ENCODE assay signal across 10 mouse cellular contexts in genomic region chr9:37455868-37456267, GRCm38 (mm10). TPM values are rescaled to one million over a fixed set of nuclear protein-coding genes. Genes with fewer than 3 reads are reported as not detected.
A peak's percentile ranks its signal among the peaks of the same experiment; 100 is the strongest.
DNase-seq lines count a peak whose midpoint lies in the region; ATAC-seq and TF ChIP-seq lines count a peak whose summit lies in the region.
"Had no signal": no experiment of that assay in that cellular context is flagged by ENCODE, and none has a peak within 500 bp of the region (broad histone marks: within the 10 kb centered on the region; RNA-seq: fewer than 3 reads in every experiment).

No protein-coding gene starts in this region.

- ATAC-seq in intestine, postnatal 0 days, result no peak
- no peak for ATAC-seq in intestine, embryonic 15.5 days
- no peak for ATAC-seq in hindbrain, embryonic 14.5 days (ENCODE audit: low FRiP score)
- ATAC-seq in midbrain, embryonic 15.5 days (replicated peaks), result no peak
- ATAC-seq: CD4-positive, CD25-positive, alpha-beta regulatory T cell, adult 4 months had no signal

- peaks cover 76% of the 10 kb centered on the region for H3K27me3 ChIP-seq in intestine, postnatal 0 days (replicated peaks; ENCODE audit: control insufficient read depth, insufficient read depth, low read length)
- peaks cover 81% of the 10 kb centered on the region for H3K27me3 ChIP-seq in intestine, embryonic 15.5 days (replicated peaks)
- peaks cover 99% of the 10 kb centered on the region for H3K27me3 ChIP-seq in forebrain, embryonic 10.5 days (ENCODE audit: poor library complexity, severe bottlenecking)
- H3K27me3 ChIP-seq in hindbrain, embryonic 14.5 days (ENCODE audit: control insufficient read depth, insufficient read depth, low read length), result peaks cover 35% of the 10 kb centered on the region
- H3K27me3 ChIP-seq in midbrain, embryonic 15.5 days (replicated peaks), result peaks cover 41% of the 10 kb centered on the region

- H3K9ac ChIP-seq in intestine, postnatal 0 days (ENCODE audit: low read depth, low read length), result no peak overlapping the region
- no peak overlapping the region for H3K9ac ChIP-seq in intestine, embryonic 15.5 days
- H3K9ac ChIP-seq in hindbrain, embryonic 14.5 days, result no peak overlapping the region
- H3K9ac ChIP-seq in midbrain, embryonic 15.5 days, result no peak overlapping the region

- H3K27ac ChIP-seq in intestine, postnatal 0 days (ENCODE audit: low read depth, low read length), result no peak overlapping the region
- H3K27ac ChIP-seq in intestine, embryonic 15.5 days, result no peak overlapping the region
- H3K27ac ChIP-seq in forebrain, embryonic 10.5 days, result peak overlapping the region; percentile 65; the same call in 1 of the 2 replicates
- 0 out of 2 replicates have a peak overlapping the region, but pooled peaks have one; percentile 48 for H3K27ac ChIP-seq in hindbrain, embryonic 14.5 days
- peak overlapping the region; percentile 40 for H3K27ac ChIP-seq in midbrain, embryonic 15.5 days

- no peaks in the 10 kb centered on the region for H3K9me3 ChIP-seq in intestine, postnatal 0 days (ENCODE audit: control insufficient read depth)
- H3K9me3 ChIP-seq in intestine, embryonic 15.5 days, result no peaks in the 10 kb centered on the region
- H3K9me3 ChIP-seq in forebrain, embryonic 10.5 days, result no peaks in the 10 kb centered on the region
- H3K9me3 ChIP-seq in hindbrain, embryonic 14.5 days (ENCODE audit: control insufficient read depth, low read length), result no peaks in the 10 kb centered on the region
- H3K9me3 ChIP-seq in midbrain, embryonic 15.5 days, result no peaks in the 10 kb centered on the region

- H3K36me3 ChIP-seq in intestine, postnatal 0 days (ENCODE audit: control insufficient read depth, insufficient read depth), result no peaks in the 10 kb centered on the region
- H3K36me3 ChIP-seq in intestine, embryonic 15.5 days, result no peaks in the 10 kb centered on the region
- no peaks in the 10 kb centered on the region for H3K36me3 ChIP-seq in forebrain, embryonic 10.5 days (replicated peaks)
- no peaks in the 10 kb centered on the region for H3K36me3 ChIP-seq in hindbrain, embryonic 14.5 days (replicated peaks; ENCODE audit: control insufficient read depth, insufficient read depth)
- H3K36me3 ChIP-seq in midbrain, embryonic 15.5 days (replicated peaks), result no peaks in the 10 kb centered on the region

- DNase-seq in forebrain, embryonic 10.5 days (ENCODE audit: extremely low spot score, low spot score), result no peak
- no peak for DNase-seq in hindbrain, embryonic 14.5 days (ENCODE audit: low spot score)
- DNase-seq in thymus, postnatal 0 days (ENCODE audit: low spot score), result no peak
- no peak for DNase-seq in retina, postnatal 1 day
- DNase-seq in layer of hippocampus, adult 11-12 months (ENCODE audit: low spot score), result no peak
- DNase-seq: lung, adult 2 months had no signal

- no peak for TF ChIP-seq CTCF in intestine, postnatal 0 days (IDR thresholded peaks at IDR 0.05; ENCODE audit: low read depth)

- 0 out of 2 replicates have a peak overlapping the region, but pooled peaks have one; percentile 13 for H3K4me3 ChIP-seq in intestine, postnatal 0 days (ENCODE audit: low read depth, low read length)
- H3K4me3 ChIP-seq in intestine, embryonic 15.5 days (replicated peaks), result no peak overlapping the region
- peak overlapping the region; percentile 38 for H3K4me3 ChIP-seq in forebrain, embryonic 10.5 days
- H3K4me3 ChIP-seq in hindbrain, embryonic 14.5 days (replicated peaks; ENCODE audit: low read length), result peak overlapping the region; percentile 27; the same call in 1 of the 2 replicates
- H3K4me3 ChIP-seq in midbrain, embryonic 15.5 days, result peak overlapping the region; percentile 35; the same call in 1 of the 2 replicates

- H3K4me2 ChIP-seq in intestine, postnatal 0 days (replicated peaks; ENCODE audit: low read depth), result no peak overlapping the region
- no peak overlapping the region for H3K4me2 ChIP-seq in intestine, embryonic 15.5 days (replicated peaks)
- peak overlapping the region; percentile 50 for H3K4me2 ChIP-seq in hindbrain, embryonic 14.5 days (replicated peaks)
- peak overlapping the region; percentile 58 for H3K4me2 ChIP-seq in midbrain, embryonic 15.5 days

- 4% methylated on average over 8 of the region's 8 CpGs for WGBS in intestine, postnatal 0 days
- 1% methylated on average over 8 of the region's 8 CpGs for WGBS in intestine, embryonic 15.5 days
- 1% methylated on average over 8 of the region's 8 CpGs for WGBS in forebrain, embryonic 10.5 days
- WGBS in hindbrain, embryonic 14.5 days, result 2% methylated on average over 8 of the region's 8 CpGs
- 3% methylated on average over 8 of the region's 8 CpGs for WGBS in midbrain, embryonic 15.5 days

- H3K4me1 ChIP-seq in intestine, postnatal 0 days (replicated peaks; ENCODE audit: control insufficient read depth, insufficient read depth, low read length), result no peaks in the 10 kb centered on the region
- H3K4me1 ChIP-seq in intestine, embryonic 15.5 days (replicated peaks), result peaks cover 12% of the 10 kb centered on the region
- peaks cover 100% of the 10 kb centered on the region for H3K4me1 ChIP-seq in forebrain, embryonic 10.5 days
- H3K4me1 ChIP-seq in hindbrain, embryonic 14.5 days (replicated peaks; ENCODE audit: control insufficient read depth, insufficient read depth, low read length), result peaks cover 67% of the 10 kb centered on the region
- peaks cover 73% of the 10 kb centered on the region for H3K4me1 ChIP-seq in midbrain, embryonic 15.5 days

RNA-seq across cellular contexts. Expression of gene Robo3, which starts 22.8 kb away (rescaled TPM):
- polyA plus RNA-seq in intestine, postnatal 0 days (2015; fragmentation: Nextera tagmentation; extraction: Ambion mirVana), result 0.07 TPM in 1 of 2 replicates, not detected in the other
- polyA plus RNA-seq in intestine, embryonic 15.5 days (2015; fragmentation: Nextera tagmentation; extraction: Ambion mirVana), result 0.04 TPM in 1 of 2 replicates, not detected in the other
- polyA plus RNA-seq in forebrain, embryonic 10.5 days (2016; fragmentation: Nextera tagmentation; extraction: Ambion mirVana), result 3.9 and 5.5 TPM in 2 replicates
- polyA plus RNA-seq in hindbrain, embryonic 14.5 days (2014; fragmentation: Nextera tagmentation; extraction: Ambion mirVana), result 13.3 and 20.5 TPM in 2 replicates
- 4.8 and 10.0 TPM in 2 replicates for polyA plus RNA-seq in midbrain, embryonic 15.5 days (2015; fragmentation: Nextera tagmentation; extraction: Ambion mirVana)
- polyA plus RNA-seq in thymus, postnatal 0 days (2015; fragmentation: Nextera tagmentation; extraction: Ambion mirVana), result 0.14 and 0.23 TPM in 2 replicates
- polyA plus RNA-seq: CD4-positive, CD25-positive, alpha-beta regulatory T cell, adult 4 months had no signal

RNA-seq across cellular contexts. Expression of gene Msantd2, which starts 33.3 kb away (rescaled TPM):
- 7.4 and 8.8 TPM in 2 replicates for polyA plus RNA-seq in intestine, postnatal 0 days (2015; fragmentation: Nextera tagmentation; extraction: Ambion mirVana)
- 17.9 and 19.4 TPM in 2 replicates for polyA plus RNA-seq in intestine, embryonic 15.5 days (2015; fragmentation: Nextera tagmentation; extraction: Ambion mirVana)
- polyA plus RNA-seq in forebrain, embryonic 10.5 days (2016; fragmentation: Nextera tagmentation; extraction: Ambion mirVana), result 34.4 and 35.4 TPM in 2 replicates
- 29.9 and 36.6 TPM in 2 replicates for polyA plus RNA-seq in hindbrain, embryonic 14.5 days (2014; fragmentation: Nextera tagmentation; extraction: Ambion mirVana)
- polyA plus RNA-seq in midbrain, embryonic 15.5 days (2015; fragmentation: Nextera tagmentation; extraction: Ambion mirVana), result 31.9 and 33.8 TPM in 2 replicates
- 15.5 and 16.7 TPM in 2 replicates for polyA plus RNA-seq in thymus, postnatal 0 days (2015; fragmentation: Nextera tagmentation; extraction: Ambion mirVana)

RNA-seq across cellular contexts. Expression of gene Robo4, which starts 54.2 kb away (rescaled TPM):
- 6.6 and 7.1 TPM in 2 replicates for polyA plus RNA-seq in intestine, postnatal 0 days (2015; fragmentation: Nextera tagmentation; extraction: Ambion mirVana)
- 11.4 and 11.9 TPM in 2 replicates for polyA plus RNA-seq in intestine, embryonic 15.5 days (2015; fragmentation: Nextera tagmentation; extraction: Ambion mirVana)
- polyA plus RNA-seq in forebrain, embryonic 10.5 days (2016; fragmentation: Nextera tagmentation; extraction: Ambion mirVana), result 4.8 and 6.8 TPM in 2 replicates
- 4.8 and 5.9 TPM in 2 replicates for polyA plus RNA-seq in hindbrain, embryonic 14.5 days (2014; fragmentation: Nextera tagmentation; extraction: Ambion mirVana)
- polyA plus RNA-seq in midbrain, embryonic 15.5 days (2015; fragmentation: Nextera tagmentation; extraction: Ambion mirVana), result 5.2 and 6.2 TPM in 2 replicates
- 2.5 and 3.4 TPM in 2 replicates for polyA plus RNA-seq in thymus, postnatal 0 days (2015; fragmentation: Nextera tagmentation; extraction: Ambion mirVana)
- polyA plus RNA-seq: CD4-positive, CD25-positive, alpha-beta regulatory T cell, adult 4 months had no signal

Comparison
In these comparisons a context has a peak if more than half of its experiments do, and no peak if none do; other contexts are left out.
1. H3K27ac ChIP-seq: peak in forebrain, embryonic 10.5 days (single experiment), hindbrain, embryonic 14.5 days (single experiment) and midbrain, embryonic 15.5 days (single experiment); none in intestine, postnatal 0 days (single experiment) and intestine, embryonic 15.5 days (single experiment).
2. H3K4me2 ChIP-seq: peak in hindbrain, embryonic 14.5 days (single experiment) and midbrain, embryonic 15.5 days (single experiment); none in intestine, postnatal 0 days (single experiment) and intestine, embryonic 15.5 days (single experiment).